Mouse (Mus musculus) olfactory bulb, adult 2 months (tissue): ENCODE measurements around the gene Ndufs7. TPM values are rescaled to one million over a fixed set of nuclear protein-coding genes. Genes with fewer than 3 reads are reported as not detected.

Experiments
- H3K27ac ChIP-seq: fragments of 200-500 bp; 2 replicates; pipeline ENCODE4 v1.5.1; 2012; ENCODE audit warnings: low read depth, low read length; ENCODE audit not compliant: insufficient read depth
- H3K4me1 ChIP-seq: fragments of 200-500 bp; 2 replicates; pipeline ENCODE4 v1.6.1; 2012; ENCODE audit warnings: low read length; ENCODE audit not compliant: control insufficient read depth, insufficient read depth
- H3K4me3 ChIP-seq: fragments of 200-500 bp; 2 replicates; pipeline ENCODE4 v1.5.1; 2012; ENCODE audit warnings: mild to moderate bottlenecking, low read depth, low read length, moderate library complexity; ENCODE audit not compliant: insufficient read depth
- CTCF ChIP-seq: fragments of 200-500 bp; IDR thresholded peaks from 2 replicates; pipeline ENCODE4 v1.5.1; 2012; ENCODE audit warnings: low read depth, mild to moderate bottlenecking, low read length, moderate library complexity; ENCODE audit not compliant: insufficient read depth
- POLR2A ChIP-seq: fragments of 200-500 bp; IDR thresholded peaks from 2 replicates; pipeline ENCODE4 v1.6.1; 2012; ENCODE audit warnings: mild to moderate bottlenecking, low read depth, low read length, moderate library complexity; ENCODE audit not compliant: insufficient read depth
- WGBS: fragments of 180-500 bp; shearing (Covaris S2); methylation state at CpG from one replicate; pipeline ENCODE4 v1.1.7; 2018; 5-methylcytosine and 5-hydroxymethylcytosine counted together
- polyA plus RNA-seq: library from polyadenylated mRNA; stranded (reverse); fragments of >200 nt; gene quantifications from 2 replicates; pipeline ENCODE4 v1.2.4, GENCODE M21; 2012; ENCODE audit warnings: low replicate concordance; ENCODE audit not compliant: missing spikeins, insufficient read depth, insufficient read length

Gene Ndufs7
- polyA plus RNA-seq, 1 experiment, result not detected

GRCm38 (mm10) chr10:80259861-80260641, 11.1 kb downstream of the Ndufs7 start:
- peak overlapping the region; percentile 49 for H3K4me3 ChIP-seq
- TF ChIP-seq CTCF (no peak), POLR2A (no peak)
- peak overlapping the region; percentile 65 for H3K27ac ChIP-seq
- 6% methylated on average over 19 of the region's 19 CpGs for WGBS
- peaks cover 24% of the 10 kb centered on the region for H3K4me1 ChIP-seq

- Histone ChIP-seq H3K27ac (peak within 1 kb of the TSS; percentile 65), H3K4me1 (peaks cover 25% of the 10 kb centered on the region), H3K4me3 (peak within 1 kb of the TSS; percentile 49)
- WGBS, result under 1% methylated on average over 49 of the region's 49 CpGs
- TF ChIP-seq CTCF (no peak), POLR2A (peak; percentile 34; the same call in 1 of the 2 replicates)
Observed at GRCm38 (mm10) chr10:80260642-80261584, 12.0 kb downstream of the Ndufs7 start, which contains the start of the genes Gamt and Dazap1. Gamt (minus strand) TSS chr10:80261012. Dazap1 (plus strand) TSS chr10:80261486.

GRCm38 (mm10) chr10:80261585-80261968, 12.7 kb downstream of the Ndufs7 start:
- WGBS, result 2% methylated on average over 14 of the region's 14 CpGs
- TF ChIP-seq CTCF, result no peak
- H3K4me3 ChIP-seq, result peak overlapping the region; percentile 49
- H3K4me1 ChIP-seq, result peaks cover 27% of the 10 kb centered on the region
- H3K27ac ChIP-seq, result 0 out of 2 replicates have a peak overlapping the region, but pooled peaks have one; percentile 31

- peaks cover 31% of the 10 kb centered on the region for H3K4me1 ChIP-seq
- WGBS, result 63% methylated on average over 12 of the region's 12 CpGs
- TF ChIP-seq CTCF, result no peak
- TF ChIP-seq POLR2A, result no peak
- no peak overlapping the region for H3K4me3 ChIP-seq
- no peak overlapping the region for H3K27ac ChIP-seq
Observed at GRCm38 (mm10) chr10:80262169-80262568, 13.2 kb downstream of the Ndufs7 start.

- H3K4me1 ChIP-seq, result peaks cover 38% of the 10 kb centered on the region
- 92% methylated on average over 10 of the region's 10 CpGs for WGBS
Observed at GRCm38 (mm10) chr10:80262776-80263365, 13.9 kb downstream of the Ndufs7 start.

GRCm38 (mm10) chr10:80264341-80265148, 15.6 kb downstream of the Ndufs7 start:
- Histone ChIP-seq H3K27ac (peak overlapping the region; percentile 91), H3K4me1 (peaks cover 41% of the 10 kb centered on the region), H3K4me3 (peak overlapping the region; percentile 86)
- WGBS, result under 1% methylated on average over 81 of the region's 81 CpGs
- no peak for TF ChIP-seq CTCF
- peak; percentile 92 for TF ChIP-seq POLR2A

More at GRCm38 (mm10) chr10:80262776-80263365, 13.9 kb downstream of the Ndufs7 start:
- TF ChIP-seq POLR2A (no peak), CTCF (no peak)
- no peak overlapping the region for H3K27ac ChIP-seq
- H3K4me3 ChIP-seq, result no peak overlapping the region

- peak overlapping the region; percentile 86 for H3K4me3 ChIP-seq
- H3K4me1 ChIP-seq, result peaks cover 40% of the 10 kb centered on the region
- peak overlapping the region; percentile 67 for H3K27ac ChIP-seq
- TF ChIP-seq POLR2A, result no peak
- WGBS, result under 1% methylated on average over 18 of the region's 18 CpGs
Observed at GRCm38 (mm10) chr10:80265149-80265486, 16.2 kb downstream of the Ndufs7 start.

- H3K4me1 ChIP-seq, result peaks cover 55% of the 10 kb centered on the region
- H3K27ac ChIP-seq, result no peak overlapping the region
- TF ChIP-seq CTCF (no peak), POLR2A (no peak)
- no peak overlapping the region for H3K4me3 ChIP-seq
- WGBS, result 90% methylated on average over 2 of the region's 2 CpGs
Observed at GRCm38 (mm10) chr10:80270099-80270498, 21.2 kb downstream of the Ndufs7 start.
